Mouse (Mus musculus): Measurements from ENCODE around the gene Haus7.
A peak's percentile ranks its signal among the peaks of the same experiment; 100 is the strongest.

Haus7 gene

DNA sequence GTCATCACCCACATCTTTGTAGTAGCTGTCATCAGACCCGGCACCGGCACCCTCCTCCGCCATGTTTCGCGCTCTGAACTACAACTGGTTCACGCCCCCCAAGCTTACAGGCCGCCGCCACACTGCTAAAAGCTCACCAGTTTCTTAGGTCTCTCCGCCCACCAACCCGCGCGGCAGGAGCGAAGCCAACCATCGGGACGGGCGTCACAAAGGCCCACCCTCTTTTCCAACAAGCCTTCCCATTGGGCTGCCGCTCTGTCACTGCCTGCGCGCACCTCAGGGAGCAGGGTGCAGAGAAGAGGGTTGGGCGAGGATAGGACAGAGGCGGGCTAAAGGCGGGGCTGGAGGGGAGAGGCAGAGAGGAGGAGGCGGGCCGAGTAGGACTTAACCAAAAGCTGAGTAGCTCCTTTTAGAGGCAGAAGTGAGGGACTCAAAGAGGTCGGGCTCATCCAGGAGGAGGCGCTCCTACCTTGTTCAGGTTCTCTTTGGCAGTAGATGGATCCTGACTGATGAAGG lies at the start of gene Haus7:
Gene Haus7, minus strand, starts transcription at position 168 of the 516 bp plus-strand sequence.
- peak; percentile 88 for DNase-seq (ENCODE audit: low spot score)

DNA sequence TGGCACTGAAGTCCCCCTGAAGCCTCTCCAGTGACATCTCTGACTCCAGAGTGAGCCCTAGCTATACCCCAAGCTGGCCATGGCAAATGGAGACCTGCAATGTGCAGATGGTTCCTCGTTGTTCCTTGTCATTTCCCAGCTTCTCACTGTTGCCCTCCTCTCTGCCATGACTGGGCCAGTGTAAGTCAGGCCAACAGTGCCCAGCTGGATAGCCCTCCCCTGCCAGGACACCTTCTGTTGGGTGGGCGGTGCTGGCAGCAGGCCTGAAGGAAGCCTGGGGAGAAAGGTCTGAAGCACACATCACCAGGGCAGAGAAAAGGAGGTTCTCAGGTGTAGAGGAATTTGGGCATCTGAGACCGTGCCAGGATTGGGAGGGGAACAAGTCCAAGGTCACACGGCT lies 47.7 kb upstream of the Haus7 start:
- DNase-seq (ENCODE audit: low spot score), result no peak

- DNase-seq (ENCODE audit: low spot score), result no peak
Observed at GRCm38 (mm10) chrX:73505130-73505735, 46.4 kb upstream of the Haus7 start.

DNA sequence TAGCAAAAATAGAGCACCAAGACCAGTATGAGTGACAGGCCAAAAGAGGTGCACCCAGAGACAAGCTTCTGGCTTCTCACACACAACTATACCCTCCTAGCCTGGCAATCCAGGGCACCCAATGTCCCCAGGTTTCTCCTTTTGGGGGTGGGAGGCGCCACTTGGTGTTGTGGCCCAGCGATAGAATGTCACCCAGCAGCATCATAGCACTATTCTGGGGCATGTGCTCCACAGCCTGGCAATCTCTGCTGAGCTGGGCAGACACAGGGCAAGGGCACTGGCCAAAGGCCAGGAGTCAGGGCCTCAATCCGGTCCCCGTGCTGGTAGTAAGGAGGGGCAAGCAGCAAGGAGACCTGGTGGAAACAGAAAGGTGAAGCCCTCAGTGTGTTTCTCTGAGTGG lies 37.9 kb upstream of the Haus7 start:
- DNase-seq (ENCODE audit: low spot score), result no peak

DNA sequence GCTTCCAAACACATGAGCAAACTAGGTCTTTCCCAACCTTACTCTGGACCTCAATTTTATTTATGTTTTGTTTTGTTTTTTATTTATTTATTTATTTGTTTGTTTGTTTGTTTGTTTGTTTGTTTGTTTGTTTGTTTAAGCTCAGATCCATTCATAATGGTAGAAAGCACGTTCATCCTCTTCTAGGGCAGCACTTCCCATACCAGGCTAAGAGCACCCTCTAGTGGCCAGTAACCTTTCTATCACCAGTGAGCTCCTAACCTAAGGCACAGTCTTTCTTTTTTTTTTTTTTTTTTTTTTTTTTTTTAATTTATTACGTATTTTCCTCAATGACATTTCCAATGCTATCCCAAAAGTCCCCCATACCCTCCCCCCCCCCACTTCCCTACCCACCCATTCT lies 34.7 kb upstream of the Haus7 start:
- peak; percentile 80 for DNase-seq (ENCODE audit: low spot score)

GRCm38 (mm10) chrX:73490804-73491203 lies 32.0 kb upstream of the Haus7 start:
- no peak for DNase-seq (ENCODE audit: low spot score)

DNA sequence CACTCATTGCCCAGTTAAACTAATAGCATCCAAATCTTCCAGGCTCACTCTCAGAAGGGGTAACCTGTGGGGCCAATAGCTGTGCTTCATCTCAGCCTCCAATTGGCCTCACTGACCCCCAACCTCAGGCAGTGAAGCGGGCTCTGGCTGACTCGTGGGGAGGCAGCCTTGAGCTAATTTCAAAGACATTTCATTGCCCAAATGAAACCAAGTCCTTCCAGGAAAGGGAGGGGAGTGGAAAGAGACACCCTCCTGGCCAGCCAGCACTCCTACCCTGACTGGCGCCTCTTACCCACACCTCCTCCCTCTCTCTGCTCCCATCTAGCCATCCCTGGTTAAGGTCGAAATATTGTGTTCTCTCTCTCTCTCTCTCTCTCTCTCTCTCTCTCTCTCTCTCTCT lies 31.3 kb upstream of the Haus7 start:
- DNase-seq (ENCODE audit: low spot score), result no peak

DNA sequence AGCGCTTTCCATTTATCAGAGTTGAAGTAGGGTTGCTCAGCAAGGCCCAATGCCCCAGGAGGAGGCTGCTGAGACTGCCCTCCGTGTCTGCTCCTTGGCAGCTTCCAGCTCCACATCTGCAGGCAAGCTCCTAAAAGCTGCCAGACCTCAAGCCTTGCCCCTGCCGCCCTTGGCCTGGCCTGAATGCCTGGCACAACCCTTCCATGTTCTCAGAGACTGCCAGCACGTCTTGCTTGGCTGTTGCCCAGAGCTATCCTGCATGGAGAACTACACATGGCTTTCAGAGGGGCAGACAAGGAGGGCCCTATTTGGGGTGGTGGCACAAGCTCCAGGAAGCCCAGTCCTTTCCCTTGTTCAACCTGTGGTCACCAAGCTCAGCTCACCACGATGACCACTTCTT lies 28.1 kb upstream of the Haus7 start:
- DNase-seq (ENCODE audit: low spot score), result no peak

GRCm38 (mm10) chrX:73484870-73485269 lies 26.0 kb upstream of the Haus7 start:
- no peak for DNase-seq (ENCODE audit: low spot score)

DNA sequence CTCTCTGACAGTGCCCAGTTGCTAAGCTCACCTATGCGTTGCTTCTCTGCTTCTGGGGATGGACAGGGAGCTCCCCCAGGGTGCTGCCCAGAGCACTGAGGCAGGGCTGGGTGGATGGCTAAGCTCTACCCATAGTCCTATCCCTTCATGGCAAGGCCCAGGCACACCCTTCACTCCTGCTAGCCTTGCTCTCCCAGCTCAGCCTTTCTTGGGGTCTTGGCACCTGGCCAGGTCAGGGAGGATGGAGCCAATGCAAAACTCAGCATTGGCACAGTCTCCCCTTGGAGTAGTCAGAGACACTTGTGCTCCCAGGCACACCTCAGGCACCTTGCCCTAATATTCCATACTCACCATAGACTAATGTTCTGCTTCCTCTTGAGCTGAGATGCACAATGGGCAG lies 25.2 kb upstream of the Haus7 start:
- no peak for DNase-seq (ENCODE audit: low spot score)

DNA sequence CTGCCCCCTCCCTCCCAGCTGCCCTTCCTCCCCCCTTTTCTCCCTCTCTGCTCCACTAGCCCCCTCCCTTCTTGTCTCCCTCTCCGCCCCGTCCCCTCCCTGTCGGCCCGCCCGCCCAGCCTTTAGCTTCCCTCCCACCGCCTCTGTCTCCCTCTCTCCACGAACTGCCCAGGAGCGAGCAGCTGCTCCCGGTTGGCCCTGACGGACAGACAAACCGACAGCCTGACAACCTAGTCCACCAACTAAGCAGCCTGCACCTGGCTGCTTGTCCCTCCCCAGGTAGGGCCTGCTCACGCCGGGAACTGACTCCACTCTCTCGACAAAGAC lies 24.6 kb upstream of the Haus7 start, which contains the start of gene Bgn:
Gene Bgn, plus strand, starts transcription at position 119 of the 327 bp plus-strand sequence.
- no peak for DNase-seq (ENCODE audit: low spot score)

DNA sequence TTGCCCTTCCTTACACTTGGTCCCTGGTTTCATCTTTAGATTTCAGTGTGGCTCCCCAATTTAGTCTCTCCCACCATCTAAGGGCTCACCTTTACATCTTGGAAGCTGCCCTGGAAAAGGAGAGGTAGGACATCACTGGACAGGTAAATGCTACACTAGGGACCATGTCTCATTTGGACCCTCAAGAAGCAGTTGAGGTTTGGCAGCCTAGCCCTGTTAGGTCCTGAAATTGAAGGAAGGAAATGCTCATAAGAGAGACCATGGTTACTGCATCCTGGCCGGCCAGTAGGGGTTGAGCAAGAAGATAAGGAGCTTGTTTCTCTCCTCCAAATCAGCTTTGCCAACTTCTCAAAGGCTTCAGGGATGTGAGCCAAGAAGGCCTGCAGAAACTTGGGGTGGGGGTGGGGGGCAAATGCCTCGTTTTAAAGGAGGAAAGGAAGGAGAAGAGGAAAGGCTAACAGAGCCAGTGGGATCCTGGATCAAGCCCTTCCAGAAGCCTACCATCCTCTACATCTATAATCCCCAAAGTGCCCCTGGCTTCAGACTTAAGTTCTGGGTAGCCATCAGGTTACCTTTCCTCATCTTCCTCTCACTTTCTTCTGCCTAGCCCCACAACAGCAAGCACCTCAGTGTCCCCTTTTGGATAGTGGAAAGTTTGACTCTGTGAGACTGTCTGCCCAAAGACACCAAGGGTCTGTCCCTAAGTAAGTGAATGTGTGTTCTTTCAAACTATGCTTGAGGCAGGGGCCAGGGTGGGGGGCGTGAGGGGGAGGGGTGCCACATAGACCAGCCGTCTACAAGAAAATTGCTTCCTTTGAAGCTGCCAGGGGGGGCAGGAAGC lies 24.0 kb upstream of the Haus7 start:
- no peak for DNase-seq (ENCODE audit: low spot score)

- DNase-seq (ENCODE audit: low spot score), result no peak
Observed at GRCm38 (mm10) chrX:73480334-73480733, 21.5 kb upstream of the Haus7 start.

DNA sequence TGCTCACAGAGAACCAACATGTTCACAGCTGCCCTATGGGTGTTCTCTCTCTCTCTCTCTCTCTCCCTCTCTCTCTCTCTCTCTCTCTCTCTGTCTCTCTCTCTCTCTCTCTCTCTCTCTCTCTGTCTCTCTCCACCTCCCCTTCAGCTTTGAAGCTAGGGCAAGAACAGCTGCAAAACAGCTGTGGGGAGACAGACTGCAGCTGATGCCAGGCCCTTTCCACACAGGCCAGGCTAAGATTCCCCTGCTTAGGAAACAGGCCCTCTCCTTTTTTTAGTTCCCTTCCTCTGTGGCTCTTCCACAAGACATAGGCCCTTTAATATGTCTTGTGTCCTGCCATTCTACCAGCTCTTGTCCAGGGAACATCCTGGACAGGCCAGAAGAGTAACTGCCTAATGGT lies 20.8 kb upstream of the Haus7 start:
- DNase-seq (ENCODE audit: low spot score), result no peak

DNA sequence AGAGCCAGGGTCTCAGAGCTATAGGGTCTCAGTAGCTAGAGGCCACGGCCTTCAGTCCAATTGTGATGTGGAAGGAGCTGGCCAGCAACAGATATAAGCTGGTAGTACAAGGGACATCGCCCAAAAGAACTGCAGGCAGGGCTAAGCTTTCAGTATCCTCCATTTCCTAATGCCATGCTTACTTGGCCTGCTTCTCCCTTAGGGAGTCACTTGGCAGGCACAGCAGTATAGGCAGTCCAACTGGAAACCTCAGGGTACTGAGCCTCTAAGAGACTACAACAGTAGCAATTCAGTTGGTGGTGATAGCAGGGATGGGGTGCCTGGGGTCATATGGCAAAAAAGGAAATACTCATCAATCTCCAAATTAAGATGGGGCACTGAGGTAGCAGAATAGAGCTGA lies 18.7 kb upstream of the Haus7 start:
- DNase-seq (ENCODE audit: low spot score), result no peak

DNA sequence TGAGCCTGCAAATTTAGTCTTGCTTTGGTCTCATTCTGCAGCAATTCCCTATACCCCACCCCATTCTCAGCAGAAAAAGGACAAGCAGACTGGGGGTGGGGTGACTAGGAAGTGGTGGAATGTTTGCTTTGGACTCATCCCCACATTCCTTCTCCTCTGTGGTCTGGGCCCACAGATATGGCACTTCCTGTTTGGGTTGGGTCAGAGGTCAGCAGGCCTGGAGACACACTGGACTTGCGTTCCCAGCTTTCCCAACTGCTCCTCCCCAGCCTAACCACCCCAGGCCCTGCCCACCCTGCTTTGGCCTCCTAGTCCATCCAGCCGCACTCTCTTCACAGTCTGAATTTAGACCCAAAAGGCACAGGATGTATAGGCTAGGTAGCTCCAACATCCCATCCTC lies 17.8 kb upstream of the Haus7 start:
- no peak for DNase-seq (ENCODE audit: low spot score)

DNA sequence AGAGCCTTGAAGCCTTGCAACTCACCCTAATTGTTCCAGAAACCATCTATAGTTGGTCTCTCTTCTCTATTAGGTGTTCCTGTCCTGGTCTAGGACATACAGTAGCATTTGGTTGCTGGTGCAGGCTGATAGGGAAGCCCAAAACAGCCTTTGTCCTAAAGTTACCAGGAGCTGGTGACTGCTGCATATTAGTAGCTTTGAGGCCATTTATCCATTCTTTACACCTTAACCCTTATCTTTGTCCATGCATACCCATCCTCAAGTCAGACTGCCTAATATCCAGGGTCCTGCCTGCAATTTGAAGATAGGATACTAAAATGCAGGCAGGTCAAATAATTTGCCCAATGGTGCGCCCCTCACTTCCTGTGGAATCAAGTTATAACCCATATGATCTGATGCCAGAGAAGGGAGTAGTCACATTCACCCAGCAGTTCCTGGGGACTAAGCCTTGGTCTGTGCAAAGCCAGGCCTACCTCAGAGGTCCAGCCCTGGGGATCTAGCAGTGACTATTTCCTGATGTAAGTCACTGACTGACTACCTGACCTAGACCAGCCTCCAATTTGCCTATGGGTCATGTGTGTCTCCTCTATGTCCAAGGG lies 16.9 kb upstream of the Haus7 start:
- no peak for DNase-seq (ENCODE audit: low spot score)

DNA sequence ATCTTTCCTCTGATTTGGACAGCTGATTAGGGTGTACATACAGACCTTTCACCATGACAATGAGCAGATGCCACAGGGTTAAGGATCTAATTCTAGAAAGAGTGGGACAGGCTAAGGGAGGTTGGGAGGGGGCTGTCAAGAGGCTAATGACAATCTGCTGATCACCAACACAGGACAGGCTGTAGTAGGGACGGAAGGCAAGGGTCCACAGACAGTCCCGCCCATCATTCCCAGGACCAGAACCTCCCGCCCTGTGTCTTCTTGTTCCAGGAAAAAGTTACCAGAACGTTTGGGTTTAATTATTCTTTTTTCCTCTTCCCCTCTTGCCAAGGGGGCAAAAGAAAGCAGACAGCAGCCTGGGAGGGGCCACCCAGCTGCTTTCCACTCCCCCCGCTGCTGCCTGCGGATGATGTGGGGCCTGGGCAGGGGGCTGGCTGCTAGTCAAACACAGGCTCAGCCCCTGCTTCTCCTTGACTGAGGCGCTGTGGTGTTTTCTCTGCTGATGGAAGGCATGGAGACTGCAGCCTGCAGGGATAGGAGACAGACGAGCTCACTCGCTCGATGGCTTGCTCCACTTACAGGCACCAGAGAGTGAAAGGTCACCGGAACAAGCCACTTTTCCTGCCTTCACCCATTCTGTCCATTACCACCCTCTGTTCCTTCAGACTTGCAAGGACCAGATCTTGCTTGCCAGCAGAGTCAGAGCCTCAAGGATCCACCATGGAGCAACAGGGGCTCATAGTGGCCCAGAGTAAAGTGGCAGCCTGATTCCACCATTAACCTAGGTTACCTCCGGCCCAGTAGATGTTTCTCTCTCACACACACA lies 15.7 kb upstream of the Haus7 start:
- no peak for DNase-seq (ENCODE audit: low spot score)

DNA sequence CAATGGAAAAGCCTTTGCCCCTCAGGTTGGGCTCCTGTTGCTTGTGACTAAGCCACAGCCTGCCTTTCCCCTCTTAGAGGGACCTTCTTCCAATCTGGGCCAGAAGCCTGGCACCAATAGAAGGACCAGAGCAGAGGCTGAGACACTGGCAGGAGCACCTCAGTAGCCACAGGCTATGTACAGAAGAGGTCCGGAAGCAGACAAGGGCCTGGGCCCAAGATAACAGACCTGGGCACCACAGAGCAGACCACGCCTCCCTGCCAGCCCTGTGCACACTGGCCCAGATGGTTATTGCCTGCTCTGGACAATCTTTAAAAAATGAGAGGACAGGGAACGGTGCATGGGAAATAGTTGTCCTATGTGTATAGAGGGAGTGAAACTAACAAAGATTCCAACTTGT lies 12.9 kb upstream of the Haus7 start:
- no peak for DNase-seq (ENCODE audit: low spot score)

DNA sequence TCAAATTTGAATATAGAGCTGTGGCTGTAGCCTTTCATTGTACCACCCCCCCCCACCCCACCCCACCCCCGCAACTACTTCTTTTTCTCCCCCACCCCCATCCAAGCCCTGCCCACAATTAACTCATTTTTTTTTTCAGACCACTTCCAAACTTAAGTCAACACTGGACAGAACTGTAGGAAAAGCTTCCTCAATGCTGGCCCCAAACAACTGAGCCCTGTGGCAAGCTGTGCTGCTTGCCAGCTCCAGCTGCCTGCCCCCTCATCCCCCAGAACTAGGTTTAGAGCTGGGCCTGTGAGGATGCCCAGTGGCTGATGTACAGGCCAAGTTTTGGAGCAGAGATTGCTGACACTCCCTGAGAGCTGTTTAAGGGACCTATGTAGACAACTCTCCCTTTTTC lies 9.9 kb upstream of the Haus7 start:
- no peak for DNase-seq (ENCODE audit: low spot score)

DNA sequence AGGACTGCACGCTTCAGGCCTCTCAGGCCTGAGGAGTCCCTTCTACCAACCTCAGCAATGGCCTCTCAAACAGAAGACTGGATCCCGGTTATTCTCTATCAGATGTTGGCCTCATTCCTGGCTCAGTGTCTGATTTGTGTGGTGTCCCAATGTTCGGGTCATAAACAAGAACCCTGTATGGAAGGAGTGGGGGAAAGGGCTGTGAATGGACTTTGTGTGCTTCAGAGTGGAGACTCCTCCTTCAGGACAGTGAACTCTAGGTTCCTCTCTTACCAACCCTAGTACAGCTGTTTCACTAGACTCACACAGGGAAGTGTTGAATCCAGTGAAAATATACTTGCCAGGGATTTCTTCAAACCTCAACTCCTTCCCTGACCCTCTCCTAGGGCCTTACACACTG lies 9.5 kb upstream of the Haus7 start:
- DNase-seq (ENCODE audit: low spot score), result no peak
